Mouse (Mus musculus) CD8-positive naive resting alpha-beta T cell, adult 57 days (primary cell): Measurements from ENCODE around the gene Hist1h4f. TPM values are rescaled to one million over a fixed set of nuclear protein-coding genes. Genes with fewer than 3 reads are reported as not detected.

Experiments used
- total RNA-seq: library from RNA; stranded (reverse); gene quantifications from one replicate; pipeline ENCODE4 v1.2.4, GENCODE M21; 2023

Hist1h4f gene
- total RNA-seq, 1 experiment from 2014 or later, result 35.5 TPM

Other genes starting within 250 kb of the Hist1h4f start
- gene Zfp322a, start 182.4 kb downstream of the Hist1h4f start, total RNA-seq, result 18.6 TPM
- gene Abt1, start 127.8 kb downstream of the Hist1h4f start, total RNA-seq, result 17.1 TPM
- gene Btn1a1, start 85.7 kb downstream of the Hist1h4f start, total RNA-seq, result not detected
- 0.55 TPM for gene Btn2a2, start 62.8 kb downstream of the Hist1h4f start, total RNA-seq
- gene Hist1h4h, start 20.6 kb downstream of the Hist1h4f start, total RNA-seq, result 235 TPM
- gene Hist1h2af, start 17.7 kb downstream of the Hist1h4f start, total RNA-seq, result 10.3 TPM
- gene Hist1h3g, start 16.2 kb downstream of the Hist1h4f start, total RNA-seq, result 2.5 TPM
- 3.6 TPM for gene Hist1h2bh, start 8.3 kb downstream of the Hist1h4f start, total RNA-seq
- 57.2 TPM for gene Hist1h3f, start 7.6 kb downstream of the Hist1h4f start, total RNA-seq
- 8.0 TPM for gene Hist1h1d, start 1.6 kb upstream of the Hist1h4f start, total RNA-seq
- 113 TPM for gene Hist1h3e, start 10.7 kb upstream of the Hist1h4f start, total RNA-seq
- 10.3 TPM for gene Hist1h2ae, start 19.6 kb upstream of the Hist1h4f start, total RNA-seq
- gene Hist1h2bg, start 19.7 kb upstream of the Hist1h4f start, total RNA-seq, result 137 TPM
- 88.7 TPM for gene Hist1h2bf, start 22.5 kb upstream of the Hist1h4f start, total RNA-seq
- 2.5 TPM for gene Hist1h2ad, start 22.7 kb upstream of the Hist1h4f start, total RNA-seq
- 2.8 TPM for gene Hist1h3d, start 24.1 kb upstream of the Hist1h4f start, total RNA-seq
- gene Hist1h4d, start 29.9 kb upstream of the Hist1h4f start, total RNA-seq, result 122 TPM
- 14.7 TPM for gene Hist1h2be, start 69.5 kb upstream of the Hist1h4f start, total RNA-seq
- gene Hist1h1e, start 70.9 kb upstream of the Hist1h4f start, total RNA-seq, result 187 TPM
- 6.8 TPM for gene Hist1h2ac, start 132.3 kb upstream of the Hist1h4f start, total RNA-seq
- 7.9 TPM for gene Hist1h2bc, start 132.6 kb upstream of the Hist1h4f start, total RNA-seq
- not detected for gene Hist1h1t, start 144.2 kb upstream of the Hist1h4f start, total RNA-seq
- 147 TPM for gene Hist1h4c, start 146.8 kb upstream of the Hist1h4f start, total RNA-seq
- gene Hfe, start 159.2 kb upstream of the Hist1h4f start, total RNA-seq, result 2.7 TPM
- gene Hist1h1c, start 187.2 kb upstream of the Hist1h4f start, total RNA-seq, result 839 TPM
- gene Hist1h3c, start 194.0 kb upstream of the Hist1h4f start, total RNA-seq, result 4.1 TPM
- 15.1 TPM for gene Hist1h2bb, start 195.1 kb upstream of the Hist1h4f start, total RNA-seq
- 16.9 TPM for gene Hist1h2ab, start 199.5 kb upstream of the Hist1h4f start, total RNA-seq
- 17.1 TPM for gene Hist1h3b, start 200.6 kb upstream of the Hist1h4f start, total RNA-seq
- 49.5 TPM for gene Hist1h4b, start 205.4 kb upstream of the Hist1h4f start, total RNA-seq
- 122 TPM for gene Hist1h4a, start 209.6 kb upstream of the Hist1h4f start, total RNA-seq
- 170 TPM for gene Hist1h3a, start 210.7 kb upstream of the Hist1h4f start, total RNA-seq
- 23.5 TPM for gene Hist1h1a, start 212.0 kb upstream of the Hist1h4f start, total RNA-seq
- not detected for gene Trim38, start 218.3 kb upstream of the Hist1h4f start, total RNA-seq